Mouse (Mus musculus) stomach, embryonic 16.5 days (tissue): ENCODE results near the gene Gps2. TPM values are rescaled to one million over a fixed set of nuclear protein-coding genes. Genes with fewer than 3 reads are reported as not detected.
"Not testable (repeated sequence)": the region's sequence is repeated elsewhere in the genome, so short reads cannot be mapped to it uniquely, and the experiment has no call there.

Experiments used
- ATAC-seq: fragments of 200-750 bp; cut with Nextera tagmentation; 2 replicates; pipeline ENCODE4 v1.8.0; 2017; ENCODE audit warnings: moderate number of reproducible peaks, moderate TSS enrichment; ENCODE audit not compliant: insufficient read depth, low FRiP score
- H3K27ac ChIP-seq: fragments of 300-500 bp; sonication (generic); 2 replicates; pipeline ENCODE4 v1.5.1; 2014; ENCODE audit warnings: low read length
- H3K27me3 ChIP-seq: fragments of 300-500 bp; sonication (generic); 2 replicates; pipeline ENCODE4 v1.6.1; 2014; ENCODE audit warnings: low read length, control low read depth, mixed read lengths; ENCODE audit not compliant: control insufficient read depth, insufficient read depth
- H3K36me3 ChIP-seq: fragments of 300-500 bp; sonication (generic); 2 replicates; pipeline ENCODE4 v1.6.1; 2014; ENCODE audit warnings: low read length; ENCODE audit not compliant: control insufficient read depth, insufficient read depth
- H3K4me1 ChIP-seq: fragments of 300-500 bp; sonication (generic); 2 replicates; pipeline ENCODE4 v1.6.1; 2014; ENCODE audit warnings: low read length, control low read depth, mixed read lengths; ENCODE audit not compliant: control insufficient read depth, insufficient read depth
- H3K4me2 ChIP-seq: fragments of 300-500 bp; sonication (generic); 2 replicates; pipeline ENCODE4 v1.6.1; 2014; ENCODE audit warnings: low read depth, low read length, mixed read lengths
- H3K4me3 ChIP-seq: fragments of 300-500 bp; sonication (generic); replicated peaks from 2 replicates; pipeline ENCODE4 v1.5.1; 2014; ENCODE audit warnings: mild to moderate bottlenecking, low read length
- H3K9ac ChIP-seq: fragments of 300-500 bp; sonication (generic); 2 replicates; pipeline ENCODE4 v1.6.1; 2014; ENCODE audit warnings: low read length
- H3K9me3 ChIP-seq: fragments of 300-500 bp; sonication (generic); replicated peaks from 2 replicates; pipeline ENCODE4 v1.6.1; 2016; ENCODE audit warnings: low read length, control low read depth; ENCODE audit not compliant: control insufficient read depth
- WGBS: fragments of 180-500 bp; shearing (Covaris S2); extraction: QIAGEN DNeasy Blood & Tissue Kit; methylation state at CpG from one replicate; pipeline ENCODE4 v1.1.7; 2014; 5-methylcytosine and 5-hydroxymethylcytosine counted together
- polyA plus RNA-seq: library from polyadenylated mRNA; unstranded; fragments of >200 nt; fragmentation: Nextera tagmentation; extraction: Ambion mirVana; gene quantifications from 2 replicates; pipeline ENCODE4 v1.2.1, GENCODE M21; 2015

The Gps2 gene
- polyA plus RNA-seq, 1 experiment from 2014 or later, result 63.4 TPM

GRCm38 (mm10) chr11:69945997-69946891 is 32.6 kb downstream of the Gps2 start:
- Histone ChIP-seq H3K4me2 (peak overlapping the region; percentile 77), H3K9me3 (no peaks in the 10 kb centered on the region), H3K4me1 (peaks cover 26% of the 10 kb centered on the region), H3K4me3 (peak overlapping the region; percentile 65), H3K27me3 (no peaks in the 10 kb centered on the region), H3K27ac (peak overlapping the region; percentile 87), H3K36me3 (0 out of 2 replicates have a peak, but pooled peaks cover 8% of the 10 kb centered on the region), H3K9ac (peak overlapping the region; percentile 68)
- no peak for ATAC-seq
- WGBS, result 79% methylated on average over 18 of the region's 18 CpGs

GRCm38 (mm10) chr11:69947337-69948065 is 33.8 kb downstream of the Gps2 start:
- H3K4me3 ChIP-seq, result peak overlapping the region; percentile 65
- H3K4me2 ChIP-seq, result peak overlapping the region; percentile 77
- peak overlapping the region; percentile 87 for H3K27ac ChIP-seq
- H3K9ac ChIP-seq, result peak overlapping the region; percentile 68
- H3K36me3 ChIP-seq, result 0 out of 2 replicates have a peak, but pooled peaks cover 8% of the 10 kb centered on the region
- H3K4me1 ChIP-seq, result peaks cover 26% of the 10 kb centered on the region
- peak; percentile 46; the same call in 1 of the 2 replicates for ATAC-seq
- H3K27me3 ChIP-seq, result no peaks in the 10 kb centered on the region
- H3K9me3 ChIP-seq, result no peaks in the 10 kb centered on the region
- 4% methylated on average over 29 of the region's 29 CpGs for WGBS

DNA sequence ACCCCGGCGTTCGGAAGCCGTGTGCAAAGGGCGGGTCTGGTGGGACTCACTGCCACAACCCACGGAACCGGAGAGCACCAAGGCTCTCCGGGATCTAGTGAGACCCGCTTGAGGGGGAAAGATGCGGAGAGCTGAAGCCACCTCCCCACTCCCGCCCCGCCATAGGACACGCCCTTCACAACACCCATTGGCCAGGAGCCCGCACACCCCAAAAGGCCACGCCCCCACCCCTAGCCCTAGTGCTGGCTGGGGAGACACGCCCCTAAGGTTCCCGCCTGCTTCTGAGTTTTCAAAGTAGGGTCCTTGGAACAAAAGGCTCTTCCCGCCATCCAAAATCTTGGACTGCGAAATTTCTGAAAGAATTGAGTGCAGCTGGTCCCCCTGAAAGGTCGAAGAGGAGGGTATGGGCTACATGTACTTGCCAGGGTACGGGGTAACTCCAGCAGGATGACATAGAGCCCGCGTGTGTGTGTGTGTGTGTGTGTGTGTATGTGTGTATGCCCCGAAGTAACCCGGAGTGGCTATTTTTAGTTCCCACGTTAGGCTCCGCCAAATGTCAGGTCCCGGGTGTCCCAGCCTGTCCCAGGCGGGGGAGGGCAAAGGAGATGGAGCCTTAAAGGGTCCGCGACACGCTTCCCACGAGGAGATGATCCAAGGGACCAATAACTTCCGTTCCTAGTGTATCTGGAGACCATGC is 34.5 kb downstream of the Gps2 start, which contains the start of gene Slc2a4:
Slc2a4 (minus strand) TSS at position 123 of the 697 bp plus-strand sequence.
- H3K4me1 ChIP-seq, result peaks cover 26% of the 10 kb centered on the region
- peak within 1 kb of the TSS; percentile 68 for H3K9ac ChIP-seq
- peak; percentile 94 for ATAC-seq
- H3K36me3 ChIP-seq, result 0 out of 2 replicates have a peak, but pooled peaks cover 8% of the 10 kb centered on the region
- WGBS, result under 1% methylated on average over 34 of the region's 34 CpGs
- peak within 1 kb of the TSS; percentile 77 for H3K4me2 ChIP-seq
- no peaks in the 10 kb centered on the region for H3K27me3 ChIP-seq
- H3K9me3 ChIP-seq, result no peaks in the 10 kb centered on the region
- peak within 1 kb of the TSS; percentile 65 for H3K4me3 ChIP-seq
- H3K27ac ChIP-seq, result peak within 1 kb of the TSS; percentile 87

- under 1% methylated on average over 14 of the region's 14 CpGs for WGBS
- peak; percentile 35; the same call in 1 of the 2 replicates for ATAC-seq
- Histone ChIP-seq H3K9me3 (no peaks in the 10 kb centered on the region), H3K27ac (peak overlapping the region; percentile 75), H3K27me3 (no peaks in the 10 kb centered on the region), H3K4me1 (peaks cover 26% of the 10 kb centered on the region), H3K4me3 (peak overlapping the region; percentile 65), H3K36me3 (0 out of 2 replicates have a peak, but pooled peaks cover 8% of the 10 kb centered on the region), H3K9ac (peak overlapping the region; percentile 68), H3K4me2 (peak overlapping the region; percentile 77)
Observed at GRCm38 (mm10) chr11:69948763-69949150, 35.1 kb downstream of the Gps2 start.

DNA sequence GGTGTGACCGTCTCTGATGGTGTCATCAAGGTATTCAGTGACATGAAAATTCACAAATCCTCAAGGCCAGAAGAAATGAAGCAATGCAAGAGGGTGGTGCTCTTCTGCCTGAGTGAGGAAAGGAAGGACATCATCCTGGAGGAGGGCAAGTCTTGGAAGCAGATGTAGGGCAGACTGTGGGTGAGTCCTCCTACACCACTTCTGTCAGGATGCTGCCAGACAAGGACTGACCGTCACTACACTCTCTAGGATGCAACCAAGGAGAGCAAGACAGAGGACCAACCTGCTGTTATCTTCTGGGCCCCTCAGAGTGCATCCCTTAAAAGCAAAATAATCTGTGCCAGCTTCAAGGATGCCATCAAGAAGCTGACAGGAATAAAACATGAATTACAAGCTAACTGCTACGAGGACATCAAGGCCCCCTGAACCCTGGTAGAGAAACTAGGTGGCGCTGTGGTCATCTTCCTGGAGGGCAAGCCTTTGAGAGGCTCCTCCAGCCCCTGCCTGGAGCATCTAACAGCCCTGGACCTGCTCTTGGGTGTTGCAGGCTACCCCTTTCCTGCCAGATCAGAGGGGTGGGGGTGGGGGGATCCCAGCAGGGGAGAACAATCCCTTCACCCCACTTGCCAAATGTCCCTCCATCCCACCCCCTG is 37.2 kb downstream of the Gps2 start:
- ATAC-seq, result no peak
- WGBS, result 48% methylated on average over 4 of the region's 4 CpGs
- H3K9me3 ChIP-seq, result no peaks in the 10 kb centered on the region

DNA sequence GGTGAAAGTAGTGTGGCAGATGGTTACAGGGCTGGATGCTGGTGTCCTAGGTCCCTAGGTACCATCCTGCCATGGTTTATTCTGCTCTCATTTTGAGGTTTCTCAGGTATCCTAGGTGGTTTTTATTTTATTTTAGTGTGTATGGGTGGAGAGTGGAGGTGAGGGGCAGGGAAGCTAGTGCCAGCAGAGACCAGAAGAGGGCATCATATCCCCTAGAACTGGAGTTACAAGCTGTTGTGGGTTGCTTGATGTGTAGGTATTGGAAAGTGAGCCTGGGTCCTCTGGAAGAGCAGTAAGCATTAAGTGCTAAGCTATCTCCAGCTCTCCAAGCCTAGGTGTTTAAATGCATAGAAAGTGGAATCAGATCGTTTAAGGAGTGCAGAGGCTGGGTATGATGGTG is 38.6 kb downstream of the Gps2 start:
- Histone ChIP-seq H3K4me3 (no peak overlapping the region), H3K27ac (no peak overlapping the region), H3K4me2 (no peak overlapping the region), H3K9me3 (no peaks in the 10 kb centered on the region), H3K9ac (no peak overlapping the region), H3K36me3 (no peaks in the 10 kb centered on the region), H3K4me1 (peaks cover 12% of the 10 kb centered on the region), H3K27me3 (no peaks in the 10 kb centered on the region)
- WGBS, result 31% methylated on average over 1 of the region's 1 CpGs
- no peak for ATAC-seq

More for the DNA sequence above, 37.2 kb downstream of the Gps2 start:
- no peak overlapping the region for H3K4me2 ChIP-seq
- H3K4me3 ChIP-seq, result no peak overlapping the region
- peaks cover 25% of the 10 kb centered on the region for H3K4me1 ChIP-seq
- no peak overlapping the region for H3K9ac ChIP-seq
- no peak overlapping the region for H3K27ac ChIP-seq
- H3K36me3 ChIP-seq, result no peaks in the 10 kb centered on the region
- H3K27me3 ChIP-seq, result no peaks in the 10 kb centered on the region

- no peaks in the 10 kb centered on the region for H3K27me3 ChIP-seq
- H3K4me3 ChIP-seq, result no peak overlapping the region
- no peak overlapping the region for H3K4me2 ChIP-seq
- no peak for ATAC-seq
- no peak overlapping the region for H3K9ac ChIP-seq
- no peak overlapping the region for H3K27ac ChIP-seq
- WGBS, result 36% methylated on average over 11 of the region's 11 CpGs
- 0 out of 2 replicates have a peak, but pooled peaks cover 4% of the 10 kb centered on the region for H3K4me1 ChIP-seq
- H3K36me3 ChIP-seq, result no peaks in the 10 kb centered on the region
- no peaks in the 10 kb centered on the region for H3K9me3 ChIP-seq
Observed at GRCm38 (mm10) chr11:69953267-69953915, 39.7 kb downstream of the Gps2 start.

GRCm38 (mm10) chr11:69955618-69956017 is 41.9 kb downstream of the Gps2 start:
- 79% methylated on average over 3 of the region's 4 CpGs for WGBS

More at GRCm38 (mm10) chr11:69955618-69956017, 41.9 kb downstream of the Gps2 start:
- H3K4me3 ChIP-seq, H3K4me1 ChIP-seq, H3K9ac ChIP-seq, H3K9me3 ChIP-seq, H3K4me2 ChIP-seq, H3K36me3 ChIP-seq, H3K27me3 ChIP-seq, H3K27ac ChIP-seq, ATAC-seq: not testable (repeated sequence)
